In the genomic region with DNA sequence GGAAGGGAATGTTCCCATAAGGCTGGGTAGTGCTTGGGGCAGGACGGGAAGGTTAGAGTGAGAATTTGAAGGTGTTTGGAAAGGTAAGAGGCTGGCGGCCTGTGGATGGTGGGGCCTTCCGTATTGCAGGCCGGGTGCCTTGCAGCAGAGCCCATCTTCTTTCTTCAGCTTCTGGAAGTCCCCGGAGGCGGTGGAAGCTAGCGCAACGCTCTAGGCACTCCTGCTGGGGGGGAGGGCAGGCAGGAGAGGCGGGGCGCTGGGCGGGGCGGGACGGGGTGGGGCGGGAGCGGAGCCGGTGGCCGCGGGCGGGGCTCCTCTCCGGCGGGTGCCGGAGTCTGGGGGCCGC, we compare ENCODE assay signal across 11 mouse cellular contexts. TPM values are rescaled to one million over a fixed set of nuclear protein-coding genes. Genes with fewer than 3 reads are reported as not detected.
DNase-seq lines count a peak whose midpoint lies in the region; ATAC-seq and TF ChIP-seq lines count a peak whose summit lies in the region.
"Had no signal": no experiment of that assay in that cellular context is flagged by ENCODE, and none has a peak within 500 bp of the region (broad histone marks: within the 10 kb centered on the region; RNA-seq: fewer than 3 reads in every experiment).

No protein-coding gene starts in this region.

- no peak for DNase-seq in heart, postnatal 4 days
- DNase-seq in cerebellum, adult 2 months = peak; percentile 75 to 77
- DNase-seq in hindbrain, embryonic 11.5 days (ENCODE audit: low spot score) = peak; percentile 50
- DNase-seq in liver, embryonic 11.5 days (ENCODE audit: low spot score) = no peak
- no peak for DNase-seq in gastrocnemius, postnatal 4 days (ENCODE audit: low spot score in 2 of 2)
- no peak for DNase-seq in gastrocnemius, adult 8-10 months (ENCODE audit: low spot score in 2 of 2)

- no peak overlapping the region for H3K27ac ChIP-seq in heart, embryonic 13.5 days (replicated peaks)
- H3K27ac ChIP-seq in cerebellum, adult 2 months (ENCODE audit: insufficient read depth, low read length) = peak overlapping the region; percentile 99
- H3K27ac ChIP-seq in hindbrain, embryonic 11.5 days (ENCODE audit: low read depth, low read length) = 0 out of 2 replicates have a peak overlapping the region, but pooled peaks have one; percentile 11
- no peak overlapping the region for H3K27ac ChIP-seq in liver, embryonic 11.5 days (ENCODE audit: low read depth, low read length)
- H3K27ac ChIP-seq in stomach, embryonic 16.5 days (ENCODE audit: low read length) = no peak overlapping the region

- under 1% methylated on average over 8 of the region's 23 CpGs for WGBS in heart, embryonic 13.5 days
- WGBS in cerebellum, adult 2 months = under 1% methylated on average over 11 of the region's 23 CpGs
- WGBS in hindbrain, embryonic 11.5 days = 1% methylated on average over 7 of the region's 23 CpGs
- WGBS in liver, embryonic 11.5 days = 1% methylated on average over 15 of the region's 23 CpGs
- 1% methylated on average over 22 of the region's 23 CpGs for WGBS in stomach, embryonic 16.5 days

- peak overlapping the region; percentile 70 for H3K4me2 ChIP-seq in heart, embryonic 13.5 days
- H3K4me2 ChIP-seq in hindbrain, embryonic 11.5 days (replicated peaks; ENCODE audit: low read depth, low read length) = peak overlapping the region; percentile 77
- peak overlapping the region; percentile 71 for H3K4me2 ChIP-seq in liver, embryonic 11.5 days
- H3K4me2 ChIP-seq in stomach, embryonic 16.5 days (ENCODE audit: low read depth, low read length) = peak overlapping the region; percentile 62

- no peak for TF ChIP-seq CTCF in cerebellum, adult 2 months (IDR thresholded peaks at IDR 0.05; ENCODE audit: borderline replicate concordance, insufficient read depth, low read depth, low read length)

- H3K36me3 ChIP-seq in heart, embryonic 13.5 days = no peaks in the 10 kb centered on the region
- H3K36me3 ChIP-seq in hindbrain, embryonic 11.5 days (ENCODE audit: control insufficient read depth, insufficient read depth, low read length) = no peaks in the 10 kb centered on the region
- H3K36me3 ChIP-seq in liver, embryonic 11.5 days (ENCODE audit: control insufficient read depth, insufficient read depth, low read length) = no peaks in the 10 kb centered on the region
- no peaks in the 10 kb centered on the region for H3K36me3 ChIP-seq in stomach, embryonic 16.5 days (ENCODE audit: control insufficient read depth, insufficient read depth, low read length)

- H3K9ac ChIP-seq in heart, embryonic 13.5 days = no peak overlapping the region
- H3K9ac ChIP-seq in hindbrain, embryonic 11.5 days (ENCODE audit: low read depth, low read length) = peak overlapping the region; percentile 44
- no peak overlapping the region for H3K9ac ChIP-seq in liver, embryonic 11.5 days (ENCODE audit: low read depth, low read length)
- H3K9ac ChIP-seq in stomach, embryonic 16.5 days (ENCODE audit: low read length) = no peak overlapping the region

- H3K27me3 ChIP-seq in heart, embryonic 13.5 days (replicated peaks) = peaks cover 73% of the 10 kb centered on the region
- H3K27me3 ChIP-seq in cerebellum, adult 2 months (ENCODE audit: control insufficient read depth, insufficient read depth, low read length) = no peaks in the 10 kb centered on the region
- peaks cover 9% of the 10 kb centered on the region; the same call in 1 of the 2 replicates for H3K27me3 ChIP-seq in hindbrain, embryonic 11.5 days (ENCODE audit: control insufficient read depth, insufficient read depth, low read length)
- peaks cover 22% of the 10 kb centered on the region for H3K27me3 ChIP-seq in liver, embryonic 11.5 days (replicated peaks; ENCODE audit: control insufficient read depth, insufficient read depth, low read length)
- H3K27me3 ChIP-seq in stomach, embryonic 16.5 days (ENCODE audit: control insufficient read depth, insufficient read depth, low read length) = peaks cover 18% of the 10 kb centered on the region

- H3K9me3 ChIP-seq in heart, embryonic 13.5 days = no peaks in the 10 kb centered on the region
- no peaks in the 10 kb centered on the region for H3K9me3 ChIP-seq in hindbrain, embryonic 11.5 days (ENCODE audit: control insufficient read depth, low read length)
- no peaks in the 10 kb centered on the region for H3K9me3 ChIP-seq in liver, embryonic 11.5 days (ENCODE audit: control insufficient read depth, low read length)
- no peaks in the 10 kb centered on the region for H3K9me3 ChIP-seq in stomach, embryonic 16.5 days (replicated peaks; ENCODE audit: control insufficient read depth, low read length)

- H3K4me3 ChIP-seq in heart, embryonic 13.5 days = peak overlapping the region; percentile 46
- H3K4me3 ChIP-seq in cerebellum, adult 2 months (replicated peaks; ENCODE audit: insufficient read depth, low read depth, low read length) = peak overlapping the region; percentile 96
- H3K4me3 ChIP-seq in hindbrain, embryonic 11.5 days (ENCODE audit: low read depth, low read length) = peak overlapping the region; percentile 45
- H3K4me3 ChIP-seq in liver, embryonic 11.5 days (ENCODE audit: low read depth, low read length) = peak overlapping the region; percentile 40
- H3K4me3 ChIP-seq in stomach, embryonic 16.5 days (replicated peaks; ENCODE audit: low read length) = peak overlapping the region; percentile 32
- H3K4me3 ChIP-seq: erythroblast, embryonic 14.5 days; myocyte had no signal

- TF ChIP-seq POLR2A in cerebellum, adult 2 months (IDR thresholded peaks at IDR 0.05; ENCODE audit: borderline replicate concordance, insufficient read depth, low read length) = peak; percentile 44; the same call in 1 of the 2 replicates

- peaks cover 5% of the 10 kb centered on the region for H3K4me1 ChIP-seq in heart, embryonic 13.5 days
- peaks cover 28% of the 10 kb centered on the region for H3K4me1 ChIP-seq in cerebellum, adult 2 months (ENCODE audit: control insufficient read depth, insufficient read depth, low read length)
- H3K4me1 ChIP-seq in hindbrain, embryonic 11.5 days (replicated peaks; ENCODE audit: control insufficient read depth, insufficient read depth, low read length) = no peaks in the 10 kb centered on the region
- no peaks in the 10 kb centered on the region for H3K4me1 ChIP-seq in liver, embryonic 11.5 days (replicated peaks; ENCODE audit: control insufficient read depth, insufficient read depth, low read length)
- no peaks in the 10 kb centered on the region for H3K4me1 ChIP-seq in stomach, embryonic 16.5 days (ENCODE audit: control insufficient read depth, insufficient read depth, low read length)

- no peak for ATAC-seq in heart, embryonic 13.5 days (ENCODE audit: extremely low read depth, insufficient number of reproducible peaks, low FRiP score, low TSS enrichment)
- peak; percentile 78 for ATAC-seq in hindbrain, embryonic 11.5 days (ENCODE audit: low FRiP score)
- ATAC-seq in liver, embryonic 11.5 days (replicated peaks; ENCODE audit: low FRiP score) = peak; percentile 39; the same call in 1 of the 2 replicates
- ATAC-seq in stomach, embryonic 16.5 days (ENCODE audit: insufficient read depth, low FRiP score) = peak; percentile 43; the same call in 1 of the 2 replicates

RNA-seq across cellular contexts. Expression of gene Golga7b, which starts 8.0 kb away (rescaled TPM):
- polyA plus RNA-seq in heart, embryonic 13.5 days (2015; fragmentation: Nextera tagmentation; extraction: Ambion mirVana) = 0.22 and 0.25 TPM in 2 replicates
- total RNA-seq in heart, postnatal 4 days (2021) = under 1 TPM; 0.45 to 0.54 TPM
- polyA plus RNA-seq in cerebellum, adult 2 months (2012; rRNA removed) = 90.4 and 98.9 TPM in 2 replicates
- polyA plus RNA-seq in hindbrain, embryonic 11.5 days (2014; fragmentation: Nextera tagmentation; extraction: Ambion mirVana) = 3.9 and 5.0 TPM in 2 replicates
- not detected in 2 replicates for polyA plus RNA-seq in liver, embryonic 11.5 days (2014; fragmentation: Nextera tagmentation; extraction: Ambion mirVana)
- polyA plus RNA-seq in stomach, embryonic 16.5 days (2015; fragmentation: Nextera tagmentation; extraction: Ambion mirVana) = 1.1 and 1.2 TPM in 2 replicates
- total RNA-seq in gastrocnemius, postnatal 4 days (2021) = 1 to 10 TPM; 1.2 to 1.5 TPM
- 1 to 10 TPM; 1.6 to 4.2 (median 3.0) TPM for total RNA-seq in gastrocnemius, adult 8-10 months (2022)
- polyA plus RNA-seq: erythroblast, embryonic 14.5 days had no signal

RNA-seq across cellular contexts. Expression of gene Sfrp5, which starts 53.4 kb away (rescaled TPM):
- 4.4 and 5.4 TPM in 2 replicates for polyA plus RNA-seq in heart, embryonic 13.5 days (2015; fragmentation: Nextera tagmentation; extraction: Ambion mirVana)
- 1 to 10 TPM in 1 of 2 experiments, under 1 TPM in 1; 0.54 to 1.3 TPM for total RNA-seq in heart, postnatal 4 days (2021)
- polyA plus RNA-seq in cerebellum, adult 2 months (2012; rRNA removed) = 12.7 and 15.3 TPM in 2 replicates
- 0.80 and 0.85 TPM in 2 replicates for polyA plus RNA-seq in hindbrain, embryonic 11.5 days (2014; fragmentation: Nextera tagmentation; extraction: Ambion mirVana)
- polyA plus RNA-seq in liver, embryonic 11.5 days (2014; fragmentation: Nextera tagmentation; extraction: Ambion mirVana) = 3.5 and 5.2 TPM in 2 replicates
- polyA plus RNA-seq in stomach, embryonic 16.5 days (2015; fragmentation: Nextera tagmentation; extraction: Ambion mirVana) = 6.7 and 6.9 TPM in 2 replicates
- total RNA-seq in gastrocnemius, postnatal 4 days (2021) = 1 to 10 TPM; 4.5 to 4.8 TPM
- total RNA-seq in gastrocnemius, adult 8-10 months (2022) = 1 to 10 TPM; 1.8 to 7.4 (median 4.8) TPM
- total RNA-seq: CH12.LX had no signal
- polyA plus RNA-seq: erythroblast, embryonic 14.5 days had no signal

Comparison
In these comparisons a context has a peak if more than half of its experiments do, and no peak if none do; other contexts are left out.
1. H3K27ac ChIP-seq: peak in cerebellum, adult 2 months (single experiment) and hindbrain, embryonic 11.5 days (single experiment); none in heart, embryonic 13.5 days (single experiment), liver, embryonic 11.5 days (single experiment) and stomach, embryonic 16.5 days (single experiment).
2. H3K4me3 ChIP-seq: peak in every context shown above with its lines; median percentile 96 in cerebellum, adult 2 months; 46 in heart, embryonic 13.5 days; 45 in hindbrain, embryonic 11.5 days; 40 in liver, embryonic 11.5 days; 32 in stomach, embryonic 16.5 days.
3. DNase-seq: peak in cerebellum, adult 2 months (2 of 2) and hindbrain, embryonic 11.5 days (single experiment); none in heart, postnatal 4 days (single experiment), liver, embryonic 11.5 days (single experiment), gastrocnemius, postnatal 4 days (0 of 2) and gastrocnemius, adult 8-10 months (0 of 2).
4. RNA of gene Golga7b, which starts 8.0 kb away (polyA plus RNA-seq): 90.4 to 98.9 TPM in cerebellum, adult 2 months; 3.9 to 5.0 TPM in hindbrain, embryonic 11.5 days, 1.1 to 1.2 TPM in stomach, embryonic 16.5 days, 0.22 to 0.25 TPM in heart, embryonic 13.5 days and not detected in liver, embryonic 11.5 days; every median in the first group is over 10 times any median in the second.
5. Peak in every context shown above with its lines, with median percentiles within 50 percentile points of each other: H3K4me2 ChIP-seq.